Mouse (Mus musculus) E14TG2a.4 (cell line): ENCODE measurements around the gene Grip1.

ENCODE experiments used
- CTCF ChIP-seq: conservative IDR thresholded peaks from 2 replicates; pipeline ENCODE4 v1.5.1; 2014; ENCODE audit warnings: low read length
- POU5F1 ChIP-seq: IDR thresholded peaks from 2 replicates; pipeline ENCODE4 v1.6.1; 2014; ENCODE audit warnings: low read length, borderline replicate concordance

DNA sequence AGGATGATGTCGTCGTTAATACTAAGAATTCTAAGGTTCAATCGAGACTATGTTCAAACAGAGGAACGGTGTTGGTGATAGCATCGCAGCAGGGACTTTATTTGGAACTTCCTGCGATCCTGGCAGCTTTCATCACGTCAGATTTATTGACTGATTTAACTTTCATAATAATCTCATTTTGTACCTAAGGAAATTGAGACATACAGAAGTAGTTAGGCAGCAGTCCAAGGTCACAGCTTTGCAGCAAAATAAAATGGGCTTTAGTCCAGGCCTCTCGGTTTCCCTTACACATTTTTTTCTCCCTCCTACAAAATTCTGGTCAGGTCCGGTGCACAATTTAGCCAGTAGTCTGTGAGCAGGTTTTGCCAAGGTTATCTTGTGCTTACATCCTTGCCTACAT lies 178.3 kb downstream of the Grip1 start:
- TF ChIP-seq CTCF, result no peak
- TF ChIP-seq POU5F1, result no peak
